Mouse (Mus musculus): ENCODE measurements around the gene Mmp27.

Gene Mmp27

DNA sequence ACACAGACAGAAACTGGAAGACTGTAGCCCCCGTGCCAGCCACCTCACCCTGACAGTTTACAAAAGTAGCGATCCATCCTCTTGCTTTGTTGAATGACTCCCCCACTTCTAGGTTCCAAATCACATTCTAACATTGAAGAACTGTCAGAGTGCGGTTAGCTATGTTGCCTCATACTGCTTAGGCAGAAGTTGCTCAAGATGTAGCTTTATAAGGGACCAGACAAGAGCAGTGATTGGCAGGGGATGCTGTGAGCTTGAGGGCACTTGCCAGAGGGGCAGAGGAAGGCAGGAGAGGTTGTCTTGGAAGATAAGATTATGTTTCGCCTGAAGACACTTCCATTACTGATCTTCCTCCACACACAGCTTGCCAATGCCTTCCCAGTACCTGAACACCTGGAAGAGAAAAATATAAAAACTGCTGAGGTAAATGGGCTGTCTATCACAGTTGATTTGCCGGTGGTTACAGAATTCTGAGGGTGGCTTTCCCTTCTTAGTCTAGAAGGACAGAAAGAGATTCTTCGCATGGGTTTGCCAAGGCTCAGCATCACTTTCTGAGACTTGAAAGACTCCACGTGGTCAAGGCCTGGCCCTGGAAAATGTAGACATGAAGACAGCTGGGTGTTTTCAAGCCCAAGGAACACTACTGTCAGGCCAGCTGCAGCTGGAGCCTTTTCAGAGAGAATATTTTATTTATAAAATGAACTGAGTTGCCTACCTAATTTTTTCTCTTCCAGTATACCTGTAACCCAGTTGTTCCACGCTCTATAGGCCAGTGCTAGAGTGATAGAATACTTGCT lies 12.8 kb upstream of the Mmp27 start, which contains the start of gene Mmp8:
TSS of gene Mmp8 (plus strand) at position 236 of the 797 bp plus-strand sequence.
- Histone ChIP-seq H3K27me3 (ENCODE audit: insufficient read depth, low read length) (no peaks in the 10 kb centered on the region), H3K36me3 (ENCODE audit: insufficient read depth, low read length) (no peaks in the 10 kb centered on the region), H3K4me1 (replicated peaks; ENCODE audit: low read depth, low read length) (no peaks in the 10 kb centered on the region), H3K4me3 (replicated peaks; ENCODE audit: low read length) (no peak within 1 kb of the TSS), H3K9me3 (ENCODE audit: low read length) (no peaks in the 10 kb centered on the region)
- TF ChIP-seq POU5F1 (IDR thresholded peaks at IDR 0.05; ENCODE audit: borderline replicate concordance, low read length) (no peak), NANOG (IDR thresholded peaks at IDR 0.05; ENCODE audit: borderline replicate concordance, low read length) (no peak), CTCF (conservative IDR thresholded peaks at IDR 0.05; ENCODE audit: low read length) (no peak)

DNA sequence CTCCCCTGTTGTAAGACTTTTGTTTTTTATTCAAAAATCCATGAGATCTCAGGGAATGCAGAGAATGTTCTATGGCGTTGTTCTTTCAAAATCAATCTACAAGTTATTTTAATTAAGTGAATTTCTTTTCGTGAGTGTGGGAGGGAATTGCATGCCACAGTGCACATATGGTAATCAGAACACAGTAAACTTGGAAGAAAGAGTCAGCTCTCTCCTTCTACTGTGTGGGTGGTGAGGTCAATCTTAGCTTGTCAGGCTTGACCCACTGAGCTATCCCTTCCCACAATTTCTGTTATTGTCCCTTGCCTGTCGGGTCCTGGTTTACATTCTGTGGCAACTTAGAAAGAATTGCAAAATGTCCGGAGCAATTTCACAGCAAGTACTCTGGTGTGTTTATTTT lies 11.2 kb upstream of the Mmp27 start:
- Histone ChIP-seq H3K4me1 (replicated peaks; ENCODE audit: low read depth, low read length) (no peaks in the 10 kb centered on the region), H3K9me3 (ENCODE audit: low read length) (no peaks in the 10 kb centered on the region), H3K36me3 (ENCODE audit: insufficient read depth, low read length) (no peaks in the 10 kb centered on the region), H3K4me3 (replicated peaks; ENCODE audit: low read length) (no peak overlapping the region), H3K27me3 (ENCODE audit: insufficient read depth, low read length) (no peaks in the 10 kb centered on the region)
- no peak for TF ChIP-seq POU5F1 (IDR thresholded peaks at IDR 0.05; ENCODE audit: borderline replicate concordance, low read length)

DNA sequence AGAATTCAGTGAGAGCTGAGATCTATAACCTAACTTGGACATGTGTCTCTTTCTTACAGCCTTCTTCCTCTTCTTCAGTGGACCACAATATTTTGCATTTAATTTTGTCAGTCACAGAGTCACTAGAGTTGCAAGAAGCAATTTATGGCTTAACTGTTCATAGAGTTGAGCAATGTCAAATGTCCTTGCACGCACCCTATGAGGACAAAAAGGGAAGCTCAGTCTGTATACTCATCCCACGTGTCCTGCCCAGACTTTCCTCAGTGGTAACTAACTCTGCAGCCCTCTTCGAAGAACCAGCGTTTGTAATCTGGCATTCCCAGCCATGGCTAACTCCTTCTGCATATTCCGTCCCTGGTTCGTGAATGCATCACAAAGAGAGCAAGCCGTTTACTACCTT lies 3.8 kb upstream of the Mmp27 start:
- Histone ChIP-seq H3K9me3 (ENCODE audit: low read length) (no peaks in the 10 kb centered on the region), H3K36me3 (ENCODE audit: insufficient read depth, low read length) (no peaks in the 10 kb centered on the region), H3K27me3 (ENCODE audit: insufficient read depth, low read length) (no peaks in the 10 kb centered on the region), H3K4me3 (replicated peaks; ENCODE audit: low read length) (no peak overlapping the region), H3K4me1 (replicated peaks; ENCODE audit: low read depth, low read length) (no peaks in the 10 kb centered on the region)
- no peak for TF ChIP-seq CTCF (conservative IDR thresholded peaks at IDR 0.05; ENCODE audit: low read length)
- TF ChIP-seq NANOG (IDR thresholded peaks at IDR 0.05; ENCODE audit: borderline replicate concordance, low read length), result no peak
- no peak for TF ChIP-seq POU5F1 (IDR thresholded peaks at IDR 0.05; ENCODE audit: borderline replicate concordance, low read length)

DNA sequence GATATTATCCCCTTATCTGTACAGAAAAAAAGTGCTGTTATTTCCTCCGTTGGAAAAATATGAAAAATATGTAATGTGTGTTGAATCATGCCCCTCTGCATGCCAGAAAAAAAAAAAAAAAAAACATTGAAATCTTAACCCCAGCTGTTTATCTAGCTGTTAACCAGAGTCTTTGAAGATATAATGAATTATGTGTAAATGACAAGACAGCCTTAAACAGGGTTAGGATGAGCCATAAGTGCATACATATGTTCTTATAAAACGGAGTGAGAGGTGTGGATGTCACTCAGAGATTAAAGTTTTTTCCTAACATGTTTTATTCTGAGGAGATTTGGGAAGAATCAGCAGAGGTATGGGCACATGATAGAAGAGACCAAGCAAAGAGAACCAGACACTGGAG lies 3.3 kb upstream of the Mmp27 start:
- Histone ChIP-seq H3K4me3 (replicated peaks; ENCODE audit: low read length) (no peak overlapping the region), H3K27me3 (ENCODE audit: insufficient read depth, low read length) (no peaks in the 10 kb centered on the region), H3K4me1 (replicated peaks; ENCODE audit: low read depth, low read length) (no peaks in the 10 kb centered on the region), H3K9me3 (ENCODE audit: low read length) (no peaks in the 10 kb centered on the region), H3K36me3 (ENCODE audit: insufficient read depth, low read length) (no peaks in the 10 kb centered on the region)
- TF ChIP-seq POU5F1 (IDR thresholded peaks at IDR 0.05; ENCODE audit: borderline replicate concordance, low read length) (no peak), NANOG (IDR thresholded peaks at IDR 0.05; ENCODE audit: borderline replicate concordance, low read length) (no peak), CTCF (conservative IDR thresholded peaks at IDR 0.05; ENCODE audit: low read length) (no peak)

- Histone ChIP-seq H3K36me3 (ENCODE audit: insufficient read depth, low read length) (no peaks in the 10 kb centered on the region), H3K4me1 (replicated peaks; ENCODE audit: low read depth, low read length) (no peaks in the 10 kb centered on the region), H3K4me3 (replicated peaks; ENCODE audit: low read length) (no peak overlapping the region), H3K9me3 (ENCODE audit: low read length) (no peaks in the 10 kb centered on the region), H3K27me3 (ENCODE audit: insufficient read depth, low read length) (no peaks in the 10 kb centered on the region)
- TF ChIP-seq POU5F1 (IDR thresholded peaks at IDR 0.05; ENCODE audit: borderline replicate concordance, low read length) (no peak), CTCF (conservative IDR thresholded peaks at IDR 0.05; ENCODE audit: low read length) (no peak), NANOG (IDR thresholded peaks at IDR 0.05; ENCODE audit: borderline replicate concordance, low read length) (no peak)
These were observed 711 bp upstream of the Mmp27 start for GRCm38 (mm10) chr9:7570485-7570884.

- H3K4me3 ChIP-seq (replicated peaks; ENCODE audit: low read length), result no peak overlapping the region
- H3K4me1 ChIP-seq (replicated peaks; ENCODE audit: low read depth, low read length), result no peaks in the 10 kb centered on the region
- H3K36me3 ChIP-seq (ENCODE audit: insufficient read depth, low read length), result no peaks in the 10 kb centered on the region
- TF ChIP-seq POU5F1 (IDR thresholded peaks at IDR 0.05; ENCODE audit: borderline replicate concordance, low read length) (no peak), NANOG (IDR thresholded peaks at IDR 0.05; ENCODE audit: borderline replicate concordance, low read length) (no peak), CTCF (conservative IDR thresholded peaks at IDR 0.05; ENCODE audit: low read length) (no peak)
- H3K9me3 ChIP-seq (ENCODE audit: low read length), result no peaks in the 10 kb centered on the region
- no peaks in the 10 kb centered on the region for H3K27me3 ChIP-seq (ENCODE audit: insufficient read depth, low read length)
These were observed 992 bp downstream of the Mmp27 start for GRCm38 (mm10) chr9:7572188-7572587.

DNA sequence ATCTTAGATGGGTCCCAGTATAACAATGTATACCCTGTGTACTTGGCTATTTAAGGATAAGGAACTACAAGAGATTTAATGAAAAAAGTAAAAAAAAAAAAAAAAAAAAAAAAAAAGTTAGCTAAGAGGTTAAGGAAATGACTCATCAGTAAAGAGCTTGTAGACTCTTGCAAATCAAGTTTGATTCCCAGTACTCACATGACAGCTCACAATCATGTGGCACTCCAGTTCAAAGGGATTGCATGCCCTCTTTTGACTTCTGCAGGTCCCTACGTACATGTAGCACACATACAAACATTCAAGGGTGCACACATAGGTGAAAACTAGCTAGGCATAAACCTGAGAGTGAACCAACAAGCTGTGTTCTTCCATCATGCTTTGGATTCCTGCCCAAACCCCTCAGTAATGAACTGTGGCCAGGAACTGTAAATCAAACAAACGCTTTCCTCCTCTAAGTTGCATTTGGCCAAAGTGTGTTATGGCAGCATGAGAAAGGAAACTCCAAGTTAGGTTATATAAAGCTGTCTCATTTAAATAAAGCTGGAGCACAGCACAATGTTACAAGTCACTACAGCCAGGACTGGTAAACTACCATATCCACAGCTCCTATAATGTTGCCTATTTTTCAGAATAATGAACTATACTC lies 1.6 kb downstream of the Mmp27 start:
- no peak for TF ChIP-seq POU5F1 (IDR thresholded peaks at IDR 0.05; ENCODE audit: borderline replicate concordance, low read length)
- no peak for TF ChIP-seq CTCF (conservative IDR thresholded peaks at IDR 0.05; ENCODE audit: low read length)
- TF ChIP-seq NANOG (IDR thresholded peaks at IDR 0.05; ENCODE audit: borderline replicate concordance, low read length), result no peak
- no peaks in the 10 kb centered on the region for H3K4me1 ChIP-seq (replicated peaks; ENCODE audit: low read depth, low read length)
- no peaks in the 10 kb centered on the region for H3K9me3 ChIP-seq (ENCODE audit: low read length)
- H3K27me3 ChIP-seq (ENCODE audit: insufficient read depth, low read length), result no peaks in the 10 kb centered on the region
- H3K4me3 ChIP-seq (replicated peaks; ENCODE audit: low read length), result no peak overlapping the region
- H3K36me3 ChIP-seq (ENCODE audit: insufficient read depth, low read length), result no peaks in the 10 kb centered on the region

GRCm38 (mm10) chr9:7575526-7575925 lies 4.3 kb downstream of the Mmp27 start:
- H3K4me3 ChIP-seq (replicated peaks; ENCODE audit: low read length), result no peak overlapping the region
- H3K9me3 ChIP-seq (ENCODE audit: low read length), result no peaks in the 10 kb centered on the region
- no peaks in the 10 kb centered on the region for H3K36me3 ChIP-seq (ENCODE audit: insufficient read depth, low read length)
- TF ChIP-seq NANOG (IDR thresholded peaks at IDR 0.05; ENCODE audit: borderline replicate concordance, low read length), result no peak
- no peak for TF ChIP-seq POU5F1 (IDR thresholded peaks at IDR 0.05; ENCODE audit: borderline replicate concordance, low read length)
- no peak for TF ChIP-seq CTCF (conservative IDR thresholded peaks at IDR 0.05; ENCODE audit: low read length)
- no peaks in the 10 kb centered on the region for H3K4me1 ChIP-seq (replicated peaks; ENCODE audit: low read depth, low read length)
- H3K27me3 ChIP-seq (ENCODE audit: insufficient read depth, low read length), result no peaks in the 10 kb centered on the region
